Mouse (Mus musculus): ENCODE measurements around the gene Dock2.
"Not testable (repeated sequence)": the region's sequence is repeated elsewhere in the genome, so short reads cannot be mapped to it uniquely, and the experiment has no call there.

The Dock2 gene

DNA sequence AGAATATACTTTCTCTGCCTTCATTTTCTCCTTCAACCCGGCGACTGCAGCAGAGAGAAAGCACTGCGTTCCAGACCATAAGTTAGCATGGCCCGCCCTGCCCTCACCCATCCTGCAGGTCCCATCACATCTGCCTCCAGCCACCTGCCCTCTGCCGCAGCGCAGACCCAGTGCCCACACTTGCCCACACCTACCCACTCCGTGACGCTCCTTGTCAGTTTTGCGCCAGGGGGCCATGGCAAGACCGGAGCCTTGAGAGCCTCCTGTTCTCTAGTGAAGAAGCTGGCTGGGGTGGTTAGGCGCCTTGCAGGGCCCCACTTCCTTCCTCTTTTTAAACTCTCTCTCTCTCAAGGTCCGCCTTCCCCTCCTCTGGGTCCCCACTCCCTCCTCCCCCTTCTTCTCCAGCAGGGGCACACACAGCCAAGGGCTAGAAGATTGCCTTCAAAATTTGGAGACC, at the start of gene Dock2:
Gene Dock2, minus strand, starts transcription at position 306 of the 457 bp plus-strand sequence.
- DNase-seq (ENCODE audit: low read depth, low spot score): no peak

DNA sequence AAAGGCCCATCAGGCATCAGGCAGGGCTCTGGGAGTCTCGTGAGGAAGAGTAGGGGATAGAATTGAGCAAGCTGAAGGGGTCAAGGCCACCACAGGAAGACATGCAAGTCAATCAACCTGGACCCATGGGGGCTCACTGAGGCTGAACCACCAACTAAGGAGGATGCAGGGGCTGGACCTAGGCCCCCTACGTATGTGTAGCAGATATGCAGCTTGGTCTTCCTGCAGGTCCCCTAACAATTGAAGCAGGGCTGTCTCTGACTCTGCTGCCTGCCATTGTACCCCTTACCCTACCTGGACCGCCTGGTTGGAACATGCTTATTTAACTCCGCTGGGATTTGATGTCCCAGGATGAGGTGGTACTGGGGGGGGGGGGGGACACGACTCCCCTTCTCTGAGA, 49.0 kb upstream of the Dock2 start:
- no peak for DNase-seq (ENCODE audit: low read depth, low spot score)

DNA sequence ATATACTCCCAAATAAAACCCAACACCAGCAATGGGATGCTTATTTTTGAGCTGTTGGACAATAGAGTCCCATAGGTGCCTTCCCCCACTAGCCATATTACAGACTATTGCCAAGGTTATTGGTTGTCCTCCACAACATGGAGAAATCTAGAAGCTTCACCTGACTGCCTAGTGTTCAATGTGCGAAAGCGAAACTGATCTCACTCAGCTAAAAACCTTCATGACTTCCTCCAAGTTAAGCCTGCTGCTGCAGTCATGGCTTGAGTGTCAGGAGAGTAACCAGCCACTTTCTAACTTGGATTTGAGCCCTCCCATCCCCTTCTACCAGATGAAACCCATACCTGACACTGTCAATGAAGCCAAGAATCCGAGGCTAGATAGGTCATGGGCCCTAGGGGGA, 44.1 kb upstream of the Dock2 start:
- DNase-seq (ENCODE audit: low read depth, low spot score): no peak

DNA sequence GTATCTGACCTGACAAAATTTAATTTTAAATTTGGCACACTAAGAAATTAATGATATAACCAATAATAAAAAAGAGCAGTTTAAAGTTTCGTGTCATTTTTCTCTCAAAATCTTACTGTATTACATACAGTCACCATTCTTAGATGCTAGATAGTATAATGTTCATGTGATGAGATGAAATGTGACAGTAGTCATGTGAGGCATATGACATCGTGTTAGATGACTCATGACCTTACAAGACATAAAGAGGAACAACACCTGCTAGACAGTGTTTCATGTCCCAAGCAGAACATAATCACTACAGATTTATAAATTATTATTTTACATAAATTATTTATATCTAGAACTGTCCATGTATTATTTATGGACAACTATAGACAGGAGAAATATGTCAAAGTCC, 43.2 kb upstream of the Dock2 start:
- DNase-seq (ENCODE audit: low read depth, low spot score): no peak

DNA sequence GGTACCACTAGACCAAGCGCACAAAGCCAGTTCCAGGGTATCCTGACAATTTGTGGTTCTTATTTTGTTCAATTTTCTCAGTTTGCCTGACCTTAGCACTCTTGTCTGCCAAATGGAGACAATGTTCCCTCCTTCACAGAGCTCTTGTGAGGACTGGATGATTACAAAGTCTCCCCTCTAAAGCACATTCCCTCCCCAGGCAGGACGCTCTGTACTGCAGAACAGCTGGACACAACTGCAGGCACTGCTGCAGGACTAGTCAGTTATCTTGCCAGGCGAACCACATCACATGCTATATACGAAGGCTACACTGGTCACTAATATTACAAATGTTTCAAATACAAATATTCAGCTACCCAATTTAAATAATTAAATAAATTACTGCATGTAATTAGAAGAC, 41.1 kb upstream of the Dock2 start:
- no peak for DNase-seq (ENCODE audit: low read depth, low spot score)

DNA sequence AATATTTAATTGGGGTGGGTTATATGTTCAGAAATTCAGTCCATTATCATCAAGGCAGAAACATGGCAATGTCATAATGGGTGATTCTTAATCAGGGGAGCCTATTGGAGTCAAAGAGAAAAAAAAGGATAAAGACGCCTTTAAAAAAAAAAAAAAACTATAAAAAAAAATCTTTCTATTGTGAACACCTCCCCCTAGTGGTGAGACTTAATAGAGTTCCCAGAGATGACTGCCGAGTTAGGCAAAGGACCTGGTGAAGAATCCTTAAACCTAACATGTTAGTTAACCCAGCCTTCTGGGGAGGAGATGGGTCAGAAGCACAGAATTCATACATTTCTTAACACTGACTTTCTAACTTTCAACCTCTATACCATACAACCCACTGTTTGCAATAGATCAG, 31.1 kb upstream of the Dock2 start:
- DNase-seq (ENCODE audit: low read depth, low spot score): no peak

DNA sequence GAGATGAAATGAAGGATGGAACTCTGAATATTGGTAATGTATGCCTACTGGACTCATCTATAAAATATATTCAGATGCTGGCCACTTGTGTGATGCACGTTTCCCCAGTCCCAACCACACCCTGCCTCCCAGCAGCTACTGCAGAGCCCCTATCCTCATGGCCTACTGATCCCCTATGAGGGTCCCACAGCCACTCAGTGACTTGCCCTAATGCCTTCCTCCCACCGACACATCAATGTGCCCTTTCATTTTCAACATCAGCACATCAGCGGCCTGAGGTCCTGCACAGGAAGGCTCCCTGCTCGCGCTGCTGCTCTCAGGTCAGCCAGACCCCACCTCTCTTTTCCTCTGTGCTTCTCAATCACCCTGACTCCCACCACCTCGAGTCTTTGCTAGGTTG, 30.6 kb upstream of the Dock2 start:
- DNase-seq (ENCODE audit: low read depth, low spot score): no peak

DNA sequence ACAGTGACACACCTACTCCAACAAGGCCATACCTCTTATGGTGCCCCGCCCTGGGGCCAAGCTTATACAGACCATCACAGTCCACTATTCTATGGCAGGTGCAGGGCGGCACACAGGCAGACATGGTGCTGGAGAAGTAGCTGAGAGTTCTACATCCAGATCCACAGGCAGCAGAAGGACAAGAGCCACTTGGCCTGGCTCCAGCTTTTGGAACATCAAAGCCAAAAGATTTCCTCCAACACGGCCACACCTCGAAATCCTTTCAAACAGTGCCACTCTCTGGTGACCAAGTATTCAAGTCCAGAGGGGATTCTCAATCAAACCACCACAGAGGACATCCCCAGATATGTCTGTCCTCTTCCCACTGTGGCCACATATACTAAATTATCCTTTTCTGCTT, 21.3 kb upstream of the Dock2 start:
- not testable (repeated sequence) for DNase-seq (ENCODE audit: low read depth, low spot score)

DNA sequence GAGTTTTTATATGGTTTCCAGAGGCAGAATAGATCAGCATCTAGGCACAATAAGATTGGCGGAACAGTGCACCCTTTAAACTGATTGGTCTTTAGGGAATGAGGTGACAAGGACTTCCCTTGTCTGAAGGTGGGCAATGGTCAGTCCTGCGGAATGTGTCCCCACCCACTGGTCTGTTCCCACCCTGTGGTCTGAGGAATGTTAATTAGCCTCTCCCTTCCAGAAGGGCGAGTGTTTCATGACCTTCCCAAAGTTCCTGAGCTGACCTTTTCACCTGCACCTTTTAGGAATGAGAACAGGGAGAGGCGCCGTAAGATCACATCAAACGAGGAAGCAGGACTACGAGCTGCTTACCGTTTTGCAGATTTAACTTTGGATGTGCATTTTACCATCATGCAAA, 14.4 kb upstream of the Dock2 start:
- DNase-seq (ENCODE audit: low read depth, low spot score): peak; percentile 34

DNA sequence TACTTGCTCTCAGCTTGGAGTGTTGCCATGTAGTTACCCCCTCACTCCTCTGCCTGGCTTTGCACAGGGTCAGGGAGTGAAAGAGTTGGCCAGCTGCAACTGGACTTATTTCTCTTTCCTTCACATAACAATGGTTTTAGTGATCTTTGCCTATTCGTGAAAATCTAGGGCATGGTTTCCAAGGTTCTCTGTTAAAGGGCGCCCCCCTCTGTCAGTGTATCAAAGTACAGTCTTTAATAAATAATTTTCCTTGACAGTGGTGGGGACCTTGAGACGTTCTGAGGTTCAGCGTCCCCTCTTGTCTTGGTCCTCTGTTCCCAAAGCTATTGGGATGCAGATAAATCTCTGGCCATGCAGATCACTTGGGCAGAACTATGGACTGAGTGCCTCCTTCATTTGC, 12.4 kb upstream of the Dock2 start:
- DNase-seq (ENCODE audit: low read depth, low spot score): no peak

DNA sequence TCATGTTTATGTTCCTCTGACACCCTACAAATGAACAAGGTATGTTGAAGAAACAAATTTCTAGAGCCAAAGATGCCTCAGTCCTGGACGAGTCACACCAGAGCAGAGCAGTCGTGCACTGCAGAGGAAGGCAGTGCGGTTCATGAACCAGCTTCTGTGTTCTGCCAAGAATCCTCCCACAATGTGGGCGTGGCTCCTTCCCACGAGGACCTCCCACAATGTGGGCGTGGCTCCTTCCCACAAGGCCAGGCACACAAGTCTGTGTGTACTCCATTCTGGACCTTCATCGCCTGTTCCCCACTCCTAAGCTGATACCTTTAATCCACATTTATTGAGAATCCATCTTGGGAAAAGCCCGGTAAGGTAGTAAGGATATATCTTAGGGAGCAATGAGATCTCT, 8.2 kb upstream of the Dock2 start:
- peak; percentile 78 for DNase-seq (ENCODE audit: low read depth, low spot score)

DNA sequence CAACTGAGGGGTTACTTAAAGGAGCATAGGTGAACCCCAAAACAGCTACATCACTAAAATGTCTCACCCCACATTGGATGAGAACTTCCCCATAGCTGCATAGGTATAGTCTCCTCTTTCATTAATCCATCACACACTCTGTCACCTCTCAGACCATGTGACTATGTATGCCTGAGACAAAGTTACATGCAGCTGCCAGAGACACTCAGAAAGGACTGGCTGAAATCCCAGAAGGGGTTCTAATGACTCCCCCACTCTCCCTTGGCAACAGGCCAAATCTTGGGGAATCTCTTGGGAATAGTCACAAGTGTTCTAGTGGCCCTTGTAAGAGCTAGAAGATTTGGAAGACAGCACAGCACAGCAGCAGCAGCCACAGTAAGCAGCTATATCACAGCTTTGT, 1.2 kb upstream of the Dock2 start:
- no peak for DNase-seq (ENCODE audit: low read depth, low spot score)

DNA sequence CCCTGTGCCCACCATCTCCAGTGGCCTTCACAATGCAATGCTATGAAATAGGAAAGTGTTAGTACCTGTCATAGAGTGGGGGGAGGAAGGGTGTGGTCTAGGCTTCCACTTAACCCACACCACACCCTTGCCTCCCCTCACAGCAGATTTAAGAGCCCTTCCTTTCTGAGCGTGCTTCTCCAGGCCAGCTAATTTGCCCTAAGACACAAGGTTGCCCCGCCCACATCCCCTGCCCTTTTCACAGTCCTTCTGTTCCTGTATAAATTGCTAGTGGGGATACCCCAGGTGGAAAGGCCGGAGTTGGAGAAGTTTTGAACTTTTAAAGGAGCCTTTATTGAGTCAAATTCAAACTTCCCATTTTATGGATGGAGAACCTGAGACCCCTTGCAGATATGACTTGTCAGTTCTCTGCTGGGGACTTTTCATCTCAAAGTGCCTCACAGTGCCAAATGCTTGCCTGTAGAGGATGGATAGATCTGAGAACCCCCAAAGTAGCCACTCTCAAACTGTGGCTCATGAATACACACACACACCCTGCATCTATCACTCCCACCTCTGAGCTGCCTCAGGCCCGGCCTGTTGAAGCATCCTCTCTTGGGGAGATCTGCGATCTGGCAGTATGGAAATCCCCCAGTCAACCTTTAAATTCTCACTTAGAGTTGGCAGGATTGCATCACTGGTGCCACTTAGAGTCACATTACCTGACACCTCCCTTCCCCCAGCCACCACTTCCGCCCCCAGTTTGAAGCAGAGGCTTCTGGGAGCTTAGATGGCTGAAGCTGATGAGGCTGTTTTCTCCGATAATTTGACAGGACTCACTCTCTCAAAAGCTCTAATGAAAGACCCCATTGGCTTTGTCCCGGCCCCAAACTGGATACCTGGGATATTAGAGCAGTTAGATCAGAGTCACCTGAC, 919 bp downstream of the Dock2 start:
- DNase-seq (ENCODE audit: low read depth, low spot score): no peak

DNA sequence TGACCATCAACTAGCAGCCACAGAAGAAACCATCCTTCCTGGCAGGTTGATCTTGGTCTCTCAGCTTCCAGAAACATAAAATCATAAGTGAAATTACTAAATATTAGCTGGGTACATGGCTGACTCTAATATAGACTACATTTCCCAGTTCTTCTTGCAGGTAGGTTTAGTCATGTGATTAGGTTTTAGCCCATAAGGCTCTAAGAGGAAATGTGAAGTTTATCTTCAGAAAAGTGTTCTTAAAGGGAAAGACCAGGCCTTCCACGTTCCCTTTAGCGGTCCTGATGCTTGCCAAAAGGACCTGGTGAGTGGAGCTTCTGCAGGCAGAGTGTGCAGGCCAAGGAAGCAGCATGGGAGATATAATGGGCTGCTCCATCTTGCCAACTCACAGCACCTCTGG, 2.9 kb downstream of the Dock2 start:
- DNase-seq (ENCODE audit: low read depth, low spot score): no peak

DNA sequence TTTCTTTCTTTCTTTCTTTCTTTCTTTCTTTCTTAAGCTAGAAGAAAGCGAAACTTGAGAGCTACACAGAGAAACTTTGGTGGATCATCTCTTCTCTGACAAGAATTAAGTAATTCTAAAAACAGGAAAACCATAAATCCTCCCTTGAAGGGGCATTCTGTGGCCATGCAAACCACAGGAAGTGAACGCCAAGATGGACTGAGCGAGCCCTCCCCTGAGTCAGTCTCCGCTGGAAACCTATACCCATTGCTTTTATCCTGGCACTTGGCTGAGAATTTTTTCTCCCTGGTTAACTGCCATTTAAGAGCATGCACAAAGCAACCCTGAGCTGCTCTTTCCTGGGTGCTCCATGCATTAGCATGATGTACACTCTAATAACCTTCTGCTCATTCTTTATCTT, 3.7 kb downstream of the Dock2 start:
- DNase-seq (ENCODE audit: low read depth, low spot score): no peak

DNA sequence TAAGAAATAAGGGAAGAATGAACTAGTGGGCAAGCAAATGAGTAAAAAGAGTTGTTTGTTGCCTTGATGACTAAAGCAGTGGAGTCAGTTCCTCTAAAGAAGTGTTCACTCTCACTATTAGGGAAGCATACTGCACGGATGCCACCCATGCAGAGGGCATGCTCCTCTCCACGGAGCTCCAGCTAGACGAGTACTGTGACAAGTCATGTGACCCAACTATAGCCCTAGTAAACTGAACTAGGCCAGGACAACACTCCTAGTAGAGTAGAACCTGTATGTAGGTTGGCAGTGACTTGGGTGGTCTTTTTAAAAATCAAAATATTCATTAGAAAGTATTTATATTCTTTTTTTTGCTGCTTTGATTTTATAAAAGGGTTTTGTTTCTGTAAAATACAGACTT, 5.3 kb downstream of the Dock2 start:
- DNase-seq (ENCODE audit: low read depth, low spot score): no peak

DNA sequence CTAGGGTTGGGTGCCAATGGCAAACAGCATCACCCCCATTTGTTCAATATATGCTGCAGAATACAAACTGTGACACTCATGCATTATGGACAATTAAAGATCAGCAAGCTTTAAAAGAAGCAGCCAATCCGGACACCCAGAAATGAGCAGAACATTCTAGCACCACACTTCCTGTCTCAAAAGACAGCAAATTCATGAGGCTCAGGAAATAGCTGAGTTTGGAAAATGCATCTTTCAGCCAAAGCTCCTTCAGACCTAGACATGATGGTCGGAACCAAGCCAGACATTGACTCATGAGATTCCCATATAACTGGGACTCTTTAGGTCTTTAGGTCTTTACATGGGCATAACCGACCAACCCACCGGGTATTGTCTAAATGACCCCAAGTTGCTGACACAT, 6.2 kb downstream of the Dock2 start:
- DNase-seq (ENCODE audit: low read depth, low spot score): no peak

DNA sequence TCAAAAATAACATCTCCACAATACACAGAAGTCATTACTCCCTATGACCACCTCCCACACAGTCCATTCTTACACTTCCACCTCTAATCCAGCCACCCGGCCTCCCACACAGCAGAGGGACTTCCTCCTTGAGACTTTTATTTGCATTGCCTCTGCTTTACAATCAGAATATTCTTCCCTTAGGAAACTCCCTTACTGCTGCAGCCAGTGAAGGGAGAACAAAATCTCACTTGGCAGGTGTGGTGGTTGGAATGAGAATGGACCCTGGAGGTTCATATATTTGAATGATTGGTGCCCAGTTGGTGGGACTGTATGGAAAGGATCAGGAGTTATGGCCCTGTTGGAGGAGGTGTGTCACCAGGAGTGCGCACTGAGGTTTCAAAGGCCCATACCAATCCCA, 7.6 kb downstream of the Dock2 start:
- no peak for DNase-seq (ENCODE audit: low read depth, low spot score)

DNA sequence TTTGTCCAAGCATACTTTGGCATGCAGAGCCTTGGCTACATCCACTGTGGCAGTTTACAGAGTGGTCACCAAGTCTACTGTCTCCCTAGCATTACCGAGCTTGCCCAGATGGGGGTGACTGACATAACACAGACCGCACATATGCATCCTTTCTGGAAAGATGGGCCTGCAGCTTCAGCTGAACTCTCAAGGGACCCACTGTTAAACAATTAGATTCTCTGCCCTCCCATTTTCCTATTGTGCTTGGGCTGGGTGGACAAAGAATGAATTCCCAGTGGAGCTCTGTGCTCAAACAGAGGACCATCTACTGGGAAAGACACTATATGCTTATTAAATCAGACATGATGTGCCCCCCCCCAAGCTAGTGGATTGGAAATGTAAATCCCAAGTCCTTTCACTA, 9.1 kb downstream of the Dock2 start:
- no peak for DNase-seq (ENCODE audit: low read depth, low spot score)

DNA sequence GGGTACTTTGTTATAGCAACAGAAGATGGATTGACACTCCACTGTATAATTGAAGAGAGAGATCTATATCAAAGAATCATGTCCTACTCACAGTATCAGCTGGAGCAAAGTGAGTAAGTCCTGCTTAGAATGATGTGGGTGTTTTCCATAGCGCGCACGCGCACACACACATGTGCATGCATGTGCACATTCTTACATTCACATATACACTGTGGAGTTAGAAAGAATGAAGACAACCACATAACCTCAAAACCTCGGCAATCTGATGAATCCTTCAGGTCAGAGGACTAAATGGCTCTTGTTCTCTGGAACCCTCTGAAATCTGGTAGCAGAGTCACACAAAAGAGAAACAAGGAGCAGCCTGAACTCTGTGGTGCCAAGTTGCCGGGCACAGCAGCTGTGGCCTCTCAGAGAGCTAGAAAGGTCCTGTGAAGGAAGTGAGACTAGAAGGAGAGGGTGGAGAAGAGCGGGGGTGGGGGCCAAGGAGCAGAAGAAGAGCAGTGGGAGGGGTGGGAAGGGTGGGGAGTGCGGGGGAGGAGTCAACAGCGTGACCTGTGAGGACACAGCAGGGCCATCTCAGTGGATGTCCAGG, 10.3 kb downstream of the Dock2 start:
- no peak for DNase-seq (ENCODE audit: low read depth, low spot score)

DNA sequence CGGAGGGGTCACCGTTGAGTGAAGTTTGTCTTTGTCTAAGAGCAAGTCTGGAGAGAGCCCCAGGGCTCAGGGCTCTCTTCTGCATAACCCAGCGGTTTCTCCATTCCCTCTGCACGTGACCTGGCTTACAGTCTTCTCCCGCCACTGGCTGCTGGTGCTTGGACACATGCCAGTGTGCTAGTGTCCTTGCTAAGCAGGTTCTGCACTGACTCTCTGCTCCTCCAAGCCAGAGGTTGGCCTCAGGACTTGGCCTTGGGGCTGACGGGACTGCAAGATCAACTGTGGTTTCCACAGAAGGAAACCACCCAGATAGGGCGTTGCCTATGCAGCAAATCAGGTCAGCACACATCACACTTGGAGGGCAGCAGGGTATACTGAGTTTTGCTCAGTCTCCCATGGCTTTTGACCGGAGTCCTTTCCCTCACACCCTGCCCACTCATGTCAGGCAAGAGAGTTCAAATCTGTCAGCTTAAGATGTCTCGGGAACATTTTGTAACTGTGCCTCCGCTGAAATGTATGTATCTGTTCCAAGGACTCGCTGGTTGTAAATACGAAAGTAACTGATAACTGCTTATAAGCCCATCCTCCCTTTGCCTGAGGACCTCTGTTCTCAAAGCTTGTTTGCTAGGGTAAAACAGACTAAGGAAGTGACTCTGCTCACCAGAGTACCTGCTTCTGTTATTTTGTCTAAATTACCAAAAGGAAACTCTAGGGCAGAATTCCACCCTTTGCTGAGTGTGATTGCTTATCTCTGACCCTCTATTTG, 12.3 kb downstream of the Dock2 start:
- no peak for DNase-seq (ENCODE audit: low read depth, low spot score)

DNA sequence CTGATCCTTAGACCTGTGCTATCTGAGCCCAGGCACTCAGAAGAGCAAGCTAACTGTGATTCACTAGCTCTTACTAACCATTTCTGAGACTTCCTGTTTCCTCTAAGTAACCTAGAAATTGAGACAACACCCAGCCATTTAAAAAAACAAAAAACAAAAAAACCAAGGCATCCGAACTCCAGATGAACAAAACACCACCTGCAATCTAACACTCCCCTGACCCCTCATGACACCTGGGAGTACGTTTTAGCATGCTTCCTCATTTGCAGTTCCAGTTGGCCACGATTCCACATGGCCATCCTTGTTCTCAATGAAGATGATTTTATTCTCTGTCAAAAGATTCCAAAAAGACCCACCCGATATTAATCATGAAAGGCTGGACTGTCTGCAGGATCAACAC, 13.0 kb downstream of the Dock2 start:
- DNase-seq (ENCODE audit: low read depth, low spot score): no peak

DNA sequence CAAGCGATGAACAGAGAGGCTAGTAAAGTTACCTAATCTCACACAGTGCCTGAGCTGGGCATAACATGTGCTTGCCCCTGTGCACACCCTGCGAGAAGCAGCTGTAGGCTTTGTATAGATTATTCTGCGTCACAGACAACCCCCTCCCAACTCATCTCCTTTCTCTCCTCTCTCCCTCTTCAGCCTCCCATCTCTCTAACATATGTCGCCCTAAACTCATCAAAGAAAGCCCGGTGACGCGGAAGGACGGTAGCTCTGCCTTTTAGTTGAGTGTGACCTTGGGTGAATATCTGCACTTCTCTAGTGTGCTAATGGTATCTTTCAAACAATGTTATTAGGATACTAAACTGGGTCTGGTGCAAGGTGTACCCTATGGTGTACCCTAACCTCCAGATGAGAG, 13.7 kb downstream of the Dock2 start:
- no peak for DNase-seq (ENCODE audit: low read depth, low spot score)
